Mouse (Mus musculus) lung, postnatal 0 days (tissue): ENCODE data around the gene Rsc1a1. TPM values are rescaled to one million over a fixed set of nuclear protein-coding genes. Genes with fewer than 3 reads are reported as not detected.
A peak's percentile ranks its signal among the peaks of the same experiment; 100 is the strongest.

Experiments
- ATAC-seq: fragments of 200-750 bp; cut with Nextera tagmentation; 2 replicates; pipeline ENCODE4 v1.8.0; 2017; ENCODE audit warnings: moderate library complexity
- DNase-seq: peaks from one replicate; pipeline ENCODE4 v3.0.0-alpha.2; 2016; ENCODE audit warnings: low spot score
- H3K27ac ChIP-seq: fragments of 300-500 bp; sonication (generic); 2 replicates; pipeline ENCODE4 v1.5.1; 2014; ENCODE audit warnings: antibody characterized with exemption, mild to moderate bottlenecking, low read length, mixed read lengths
- H3K27me3 ChIP-seq: fragments of 300-500 bp; sonication (generic); replicated peaks from 2 replicates; pipeline ENCODE4 v1.6.1; 2014; ENCODE audit warnings: low read length, mixed read lengths; ENCODE audit not compliant: insufficient read depth
- H3K36me3 ChIP-seq: fragments of 300-500 bp; sonication (generic); 2 replicates; pipeline ENCODE4 v1.6.1; 2014; ENCODE audit warnings: low read length, mixed read lengths; ENCODE audit not compliant: insufficient read depth
- H3K4me1 ChIP-seq: fragments of 300-500 bp; sonication (generic); 2 replicates; pipeline ENCODE4 v1.6.1; 2014; ENCODE audit warnings: antibody characterized with exemption, low read depth, low read length, mixed read lengths; ENCODE audit not compliant: insufficient read depth
- H3K4me2 ChIP-seq: fragments of 300-500 bp; sonication (generic); replicated peaks from 2 replicates; pipeline ENCODE4 v1.6.1; 2014; ENCODE audit warnings: low read depth, mild to moderate bottlenecking, low read length, moderate library complexity, mixed read lengths
- H3K4me3 ChIP-seq: fragments of 300-500 bp; sonication (generic); 2 replicates; pipeline ENCODE4 v1.5.1; 2014; ENCODE audit warnings: low read depth, low read length
- H3K9ac ChIP-seq: fragments of 300-500 bp; sonication (generic); replicated peaks from 2 replicates; pipeline ENCODE4 v1.6.1; 2014; ENCODE audit warnings: low read depth, mild to moderate bottlenecking
- H3K9me3 ChIP-seq: fragments of 300-500 bp; sonication (generic); 2 replicates; pipeline ENCODE4 v1.6.1; 2016; ENCODE audit warnings: low read length, mixed read lengths
- CTCF ChIP-seq: IDR thresholded peaks from 2 replicates; pipeline ENCODE4 v1.5.1; 2016; ENCODE audit warnings: antibody characterized with exemption, mild to moderate bottlenecking
- EP300 ChIP-seq: IDR thresholded peaks from 2 replicates; pipeline ENCODE4 v1.6.1; 2016; ENCODE audit warnings: antibody characterized with exemption, mild to moderate bottlenecking, control low read depth
- WGBS: fragments of 180-500 bp; shearing (Covaris S2); extraction: QIAGEN DNeasy Blood & Tissue Kit; methylation state at CpG from one replicate; pipeline ENCODE4 v1.1.7; 2014; 5-methylcytosine and 5-hydroxymethylcytosine counted together
- polyA plus RNA-seq: library from polyadenylated mRNA; unstranded; fragments of >200 nt; fragmentation: Nextera tagmentation; extraction: Ambion mirVana; gene quantifications from 2 replicates; pipeline ENCODE4 v1.2.1, GENCODE M21; 2015

Rsc1a1 gene
- polyA plus RNA-seq, 1 experiment from 2014 or later = not detected

- 87% methylated on average over 3 of the region's 3 CpGs for WGBS
- Histone ChIP-seq H3K36me3 (no peaks in the 10 kb centered on the region), H3K9me3 (no peaks in the 10 kb centered on the region), H3K4me3 (no peak overlapping the region), H3K27me3 (no peaks in the 10 kb centered on the region), H3K27ac (no peak overlapping the region), H3K4me2 (no peak overlapping the region), H3K9ac (no peak overlapping the region), H3K4me1 (peaks cover 6% of the 10 kb centered on the region; the same call in 1 of the 2 replicates)
- TF ChIP-seq EP300 (no peak), CTCF (no peak)
- DNase-seq = no peak
- no peak for ATAC-seq
Observed at GRCm38 (mm10) chr4:141647187-141647586, 38.2 kb downstream of the Rsc1a1 start.

DNA sequence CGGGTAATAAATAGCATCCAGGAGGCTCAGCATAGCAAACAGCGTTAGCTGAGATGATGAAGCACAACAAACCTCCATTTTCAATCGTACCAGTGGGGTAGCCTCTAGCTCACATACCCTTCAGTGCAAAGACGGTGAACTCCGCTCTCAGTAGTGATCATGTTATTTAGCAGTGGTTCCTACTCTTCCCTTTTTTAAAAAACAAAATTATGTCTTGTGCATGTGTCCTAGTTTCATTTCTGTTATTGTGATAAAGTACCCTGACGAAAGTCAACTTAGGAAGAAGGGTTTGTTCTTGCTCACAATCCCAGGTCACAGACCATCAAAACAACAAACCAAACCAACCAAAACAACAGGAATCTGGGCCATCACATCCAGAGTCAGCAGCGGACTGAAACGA, 39.4 kb downstream of the Rsc1a1 start:
- peaks cover 6% of the 10 kb centered on the region; the same call in 1 of the 2 replicates for H3K4me1 ChIP-seq
- WGBS = 89% methylated on average over 8 of the region's 8 CpGs

GRCm38 (mm10) chr4:141643118-141643855, 42.1 kb downstream of the Rsc1a1 start:
- ATAC-seq (peak; percentile 80), DNase-seq (peak; percentile 89)
- H3K9ac ChIP-seq = 0 out of 2 replicates have a peak overlapping the region, but pooled peaks have one; percentile 3
- no peaks in the 10 kb centered on the region for H3K9me3 ChIP-seq
- H3K4me1 ChIP-seq = peaks cover 2% of the 10 kb centered on the region; the same call in 1 of the 2 replicates
- no peaks in the 10 kb centered on the region for H3K27me3 ChIP-seq
- no peaks in the 10 kb centered on the region for H3K36me3 ChIP-seq
- 26% methylated on average over 7 of the region's 7 CpGs for WGBS
- no peak overlapping the region for H3K4me3 ChIP-seq
- peak overlapping the region; percentile 73 for H3K27ac ChIP-seq
- TF ChIP-seq EP300 (no peak), CTCF (no peak; the same call in 1 of the 2 replicates)
- H3K4me2 ChIP-seq = no peak overlapping the region

More for the DNA sequence above, 39.4 kb downstream of the Rsc1a1 start:
- H3K27ac ChIP-seq = no peak overlapping the region
- H3K9ac ChIP-seq = no peak overlapping the region
- no peaks in the 10 kb centered on the region for H3K36me3 ChIP-seq
- TF ChIP-seq CTCF (no peak), EP300 (no peak)
- DNase-seq (no peak), ATAC-seq (no peak)
- no peak overlapping the region for H3K4me2 ChIP-seq
- H3K4me3 ChIP-seq = no peak overlapping the region
- H3K27me3 ChIP-seq = no peaks in the 10 kb centered on the region
- no peaks in the 10 kb centered on the region for H3K9me3 ChIP-seq

- Histone ChIP-seq H3K4me2 (no peak overlapping the region), H3K4me3 (no peak overlapping the region), H3K27me3 (no peaks in the 10 kb centered on the region), H3K36me3 (peaks cover 10% of the 10 kb centered on the region; the same call in 1 of the 2 replicates), H3K4me1 (peaks cover 2% of the 10 kb centered on the region; the same call in 1 of the 2 replicates), H3K9ac (no peak overlapping the region), H3K9me3 (no peaks in the 10 kb centered on the region), H3K27ac (0 out of 2 replicates have a peak overlapping the region, but pooled peaks have one; percentile 20)
- DNase-seq (no peak), ATAC-seq (no peak)
- WGBS = 82% methylated on average over 25 of the region's 25 CpGs
- TF ChIP-seq CTCF = no peak
- no peak for TF ChIP-seq EP300
Observed at GRCm38 (mm10) chr4:141641961-141642811, 43.2 kb downstream of the Rsc1a1 start.

DNA sequence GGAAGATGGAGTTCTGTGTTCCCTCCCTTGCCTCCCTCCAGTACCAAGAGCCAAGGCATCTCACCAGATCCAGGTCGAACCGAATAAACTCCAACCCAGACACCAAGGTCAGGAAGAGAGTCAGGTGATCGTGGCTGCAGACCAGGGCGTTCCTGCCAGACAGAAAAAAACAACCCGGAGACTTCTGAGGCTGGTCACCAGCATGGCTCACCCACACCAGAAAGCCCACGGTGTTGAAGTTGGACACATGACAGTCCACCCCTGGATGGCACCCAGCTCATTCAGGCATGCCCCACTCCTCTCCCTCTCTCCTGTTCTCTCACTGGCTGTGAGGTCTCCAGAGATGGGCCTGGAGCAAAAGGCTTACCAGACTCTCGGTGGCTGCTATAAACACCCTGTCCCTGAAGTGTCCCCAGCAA, 44.0 kb downstream of the Rsc1a1 start:
- DNase-seq (no peak), ATAC-seq (peak; percentile 3; the same call in 1 of the 2 replicates)
- H3K9me3 ChIP-seq = no peaks in the 10 kb centered on the region
- H3K4me3 ChIP-seq = no peak overlapping the region
- H3K27ac ChIP-seq = no peak overlapping the region
- H3K27me3 ChIP-seq = no peaks in the 10 kb centered on the region
- H3K4me2 ChIP-seq = no peak overlapping the region
- no peak for TF ChIP-seq EP300
- TF ChIP-seq CTCF = no peak
- peaks cover 13% of the 10 kb centered on the region; the same call in 1 of the 2 replicates for H3K36me3 ChIP-seq
- 81% methylated on average over 7 of the region's 7 CpGs for WGBS
- H3K9ac ChIP-seq = no peak overlapping the region
- peaks cover 2% of the 10 kb centered on the region; the same call in 1 of the 2 replicates for H3K4me1 ChIP-seq

- H3K36me3 ChIP-seq = peaks cover 21% of the 10 kb centered on the region; the same call in 1 of the 2 replicates
Observed at GRCm38 (mm10) chr4:141639474-141639873, 45.9 kb downstream of the Rsc1a1 start.

More at GRCm38 (mm10) chr4:141639474-141639873, 45.9 kb downstream of the Rsc1a1 start:
- H3K9ac ChIP-seq = no peak overlapping the region
- no peak overlapping the region for H3K27ac ChIP-seq
- no peak for TF ChIP-seq EP300
- no peak; the same call in 1 of the 2 replicates for TF ChIP-seq CTCF
- no peak overlapping the region for H3K4me2 ChIP-seq
- WGBS = 72% methylated on average over 11 of the region's 11 CpGs
- peaks cover 2% of the 10 kb centered on the region; the same call in 1 of the 2 replicates for H3K4me1 ChIP-seq
- H3K27me3 ChIP-seq = no peaks in the 10 kb centered on the region
- ATAC-seq (no peak), DNase-seq (no peak)
- H3K4me3 ChIP-seq = no peak overlapping the region
- H3K9me3 ChIP-seq = no peaks in the 10 kb centered on the region
